Mouse (Mus musculus): ENCODE results near the gene Arhgap35.

Gene Arhgap35

DNA sequence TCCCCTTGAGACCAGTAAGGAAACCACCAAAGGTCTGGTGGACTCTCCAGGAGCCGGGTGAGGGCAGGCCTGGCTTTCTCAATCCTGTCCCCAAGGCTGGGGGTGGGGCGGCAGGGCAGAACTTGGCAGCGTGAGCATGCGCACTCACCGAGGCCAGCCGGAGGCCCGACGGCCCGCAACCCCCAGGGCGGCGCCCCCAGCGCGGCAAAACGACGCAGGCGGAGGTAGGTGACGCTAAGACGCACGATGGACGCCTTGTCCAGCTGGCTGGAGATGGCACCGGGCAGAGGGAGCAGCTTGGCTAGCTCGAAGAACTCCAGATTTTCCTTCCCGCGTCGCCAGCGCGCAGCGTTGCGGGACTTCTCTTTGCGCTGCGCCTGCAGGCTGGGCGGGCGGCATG is 140.3 kb downstream of the Arhgap35 start:
- ATAC-seq (ENCODE audit: insufficient number of reproducible peaks, low FRiP score, low TSS enrichment), result no peak

DNA sequence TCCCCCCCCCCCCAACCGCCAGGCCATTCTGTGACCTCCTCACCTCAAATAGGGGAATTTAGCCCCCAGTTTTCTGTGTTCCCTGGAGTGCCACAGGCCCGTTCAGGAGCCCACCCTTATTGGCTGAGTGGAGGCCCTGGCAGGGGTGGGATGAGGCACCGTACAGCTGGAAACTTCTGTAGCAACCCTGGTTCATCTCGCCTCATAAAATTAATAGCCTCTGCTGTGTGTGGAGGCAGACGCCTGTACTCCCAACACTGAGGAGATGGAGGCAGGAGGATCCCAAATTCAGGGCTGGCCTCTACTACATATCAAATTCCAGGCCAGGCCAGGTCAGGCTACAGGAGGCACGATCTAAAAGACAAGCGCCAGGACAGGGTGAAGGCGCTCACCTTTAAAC is 140.9 kb downstream of the Arhgap35 start:
- no peak for ATAC-seq (ENCODE audit: insufficient number of reproducible peaks, low FRiP score, low TSS enrichment)

DNA sequence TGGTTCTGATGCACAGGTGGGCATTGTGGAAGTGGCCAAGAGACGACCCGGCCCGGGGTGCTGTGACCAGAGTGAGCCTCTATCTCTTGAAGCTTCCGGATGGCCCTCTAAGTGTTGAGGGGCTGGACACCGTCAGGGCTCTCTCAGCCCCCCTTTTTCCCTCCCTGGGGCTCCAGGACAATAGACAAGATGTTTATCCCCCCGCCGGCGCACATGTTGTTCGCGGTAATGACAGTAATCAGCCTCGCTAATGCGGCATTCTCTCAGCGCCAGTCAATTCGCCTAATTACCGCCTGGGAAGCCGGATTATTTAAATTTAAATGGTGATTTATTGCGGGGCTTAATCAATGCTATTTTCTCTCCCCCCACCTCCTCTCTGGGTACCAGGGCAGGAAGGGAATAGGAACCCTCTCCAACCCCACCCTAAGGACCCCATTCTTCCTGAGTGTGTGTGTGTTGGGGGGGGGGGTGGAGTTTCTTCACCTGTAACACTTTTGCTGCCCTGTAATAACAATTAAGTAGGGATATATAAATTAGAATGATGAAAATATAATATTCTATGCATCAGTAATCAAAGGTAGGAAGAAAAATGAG is 142.6 kb downstream of the Arhgap35 start:
- ATAC-seq (ENCODE audit: insufficient number of reproducible peaks, low FRiP score, low TSS enrichment), result no peak

DNA sequence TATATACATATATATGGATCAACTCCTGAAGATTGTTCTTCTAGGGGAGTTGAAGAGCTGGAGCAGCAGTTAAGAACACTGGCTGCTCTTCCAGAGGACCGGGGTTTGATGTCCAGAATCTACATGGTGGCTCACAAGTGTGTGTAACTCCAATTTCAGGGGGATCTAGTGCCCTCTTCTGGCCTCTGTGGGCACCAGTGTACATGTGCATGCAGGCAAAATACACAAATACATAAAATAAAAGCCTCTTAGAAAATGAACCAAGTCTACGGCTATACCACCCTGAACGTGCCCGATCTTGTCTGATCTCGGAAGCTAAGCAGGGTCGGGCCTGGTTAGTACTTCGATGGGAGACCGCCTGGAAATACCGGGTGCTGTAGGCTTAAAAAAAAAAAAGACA is 143.2 kb downstream of the Arhgap35 start:
- ATAC-seq (ENCODE audit: insufficient number of reproducible peaks, low FRiP score, low TSS enrichment), result no peak

DNA sequence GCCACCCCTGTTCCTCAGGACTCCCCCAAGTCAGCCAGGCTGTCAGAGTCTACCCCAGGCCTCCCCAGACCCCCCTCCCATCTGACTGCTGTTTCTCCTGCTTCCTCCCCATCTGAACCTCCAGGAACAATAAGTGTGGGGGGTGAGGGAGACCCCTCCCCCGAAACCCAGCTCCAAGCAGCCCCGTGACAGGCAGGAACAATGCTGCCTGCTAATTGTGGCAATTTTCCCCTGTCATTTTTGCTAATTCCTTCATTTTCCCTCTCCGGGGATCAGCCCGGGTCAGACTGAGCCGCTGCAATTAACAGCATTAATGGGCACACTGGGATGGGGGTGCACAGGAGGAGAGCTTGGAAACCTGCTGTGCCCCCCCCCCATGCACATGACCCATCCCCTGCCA is 146.7 kb downstream of the Arhgap35 start:
- no peak for ATAC-seq (ENCODE audit: insufficient number of reproducible peaks, low FRiP score, low TSS enrichment)

DNA sequence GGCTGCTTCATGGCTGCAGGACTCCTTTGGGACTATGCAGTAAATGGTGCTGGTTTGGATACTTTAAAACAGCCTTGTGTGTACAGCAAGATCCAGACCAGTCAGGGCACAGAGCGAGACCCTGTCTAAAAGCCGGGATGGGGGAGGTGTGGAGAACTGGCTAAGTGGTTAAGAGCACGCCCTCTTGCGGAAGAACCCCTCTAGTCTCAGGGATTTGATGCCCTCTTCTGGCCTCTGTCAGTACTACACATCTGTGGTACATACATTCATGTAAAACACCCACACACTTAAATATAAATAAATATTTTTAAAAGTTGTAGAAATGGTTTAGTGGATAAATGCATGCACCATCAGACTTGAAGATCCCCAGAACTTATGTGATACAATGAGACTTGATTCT is 148.2 kb downstream of the Arhgap35 start:
- no peak for ATAC-seq (ENCODE audit: insufficient number of reproducible peaks, low FRiP score, low TSS enrichment)

DNA sequence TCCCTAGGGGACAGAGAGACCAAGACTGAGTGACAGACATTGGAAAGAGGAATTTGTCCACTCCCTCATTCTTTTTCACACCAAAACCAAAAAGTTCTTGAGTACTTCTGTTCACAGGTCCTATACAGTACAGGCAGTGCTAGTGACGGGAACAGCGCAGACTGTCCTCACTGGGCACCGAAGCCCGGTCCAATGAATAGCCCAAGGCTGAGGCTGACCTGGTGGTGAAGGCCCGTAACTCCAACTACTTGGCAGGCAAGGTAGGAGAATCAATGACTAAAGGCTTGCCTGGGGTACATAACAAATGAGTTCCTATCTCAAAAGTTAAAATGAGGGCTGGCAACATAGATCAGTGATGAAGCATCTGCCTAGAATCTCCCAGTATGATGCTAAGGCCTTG is 149.2 kb downstream of the Arhgap35 start:
- ATAC-seq (ENCODE audit: insufficient number of reproducible peaks, low FRiP score, low TSS enrichment), result no peak

DNA sequence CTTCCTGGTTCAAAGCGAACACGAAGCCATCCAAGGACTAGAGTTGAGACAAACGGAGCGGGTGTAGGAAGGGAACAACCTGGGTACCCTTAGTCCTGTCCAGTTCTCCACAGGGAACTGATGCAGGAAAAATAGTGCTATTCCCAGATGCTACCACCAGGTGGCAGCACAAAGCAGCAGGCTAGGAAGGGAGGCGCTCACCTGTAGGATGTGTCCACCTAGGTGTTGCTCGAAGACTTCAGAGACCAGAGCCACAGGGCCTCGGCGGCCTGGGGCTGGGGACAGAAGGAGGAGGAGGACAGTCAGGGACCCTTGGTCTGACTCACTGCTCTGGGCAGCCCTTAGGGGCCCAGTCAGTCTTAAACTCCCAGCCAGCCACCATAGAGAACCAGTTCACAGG is 149.6 kb downstream of the Arhgap35 start:
- 0 out of 2 replicates have a peak, but pooled peaks have one; percentile 50 for ATAC-seq (ENCODE audit: insufficient number of reproducible peaks, low FRiP score, low TSS enrichment)

DNA sequence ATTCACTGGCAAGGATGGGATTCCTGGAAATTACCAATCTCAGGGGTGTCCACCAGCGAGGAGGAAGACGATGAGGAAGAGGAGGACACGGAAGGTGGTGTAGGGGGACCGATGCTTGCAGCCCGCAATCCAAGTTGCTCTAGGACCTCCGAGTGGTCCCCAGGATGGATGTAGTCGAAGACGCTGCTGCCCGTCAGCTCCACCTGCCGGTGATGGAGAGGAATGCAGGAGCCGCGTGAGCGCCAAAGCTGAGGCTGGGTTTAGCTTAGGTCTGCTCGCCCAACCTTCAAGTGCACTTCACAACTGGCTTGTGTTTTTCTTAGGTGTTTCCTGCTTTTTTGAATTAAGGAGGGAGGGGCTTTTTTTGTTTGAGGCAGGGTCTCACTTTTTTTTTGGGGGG is 151.6 kb downstream of the Arhgap35 start:
- no peak for ATAC-seq (ENCODE audit: insufficient number of reproducible peaks, low FRiP score, low TSS enrichment)

DNA sequence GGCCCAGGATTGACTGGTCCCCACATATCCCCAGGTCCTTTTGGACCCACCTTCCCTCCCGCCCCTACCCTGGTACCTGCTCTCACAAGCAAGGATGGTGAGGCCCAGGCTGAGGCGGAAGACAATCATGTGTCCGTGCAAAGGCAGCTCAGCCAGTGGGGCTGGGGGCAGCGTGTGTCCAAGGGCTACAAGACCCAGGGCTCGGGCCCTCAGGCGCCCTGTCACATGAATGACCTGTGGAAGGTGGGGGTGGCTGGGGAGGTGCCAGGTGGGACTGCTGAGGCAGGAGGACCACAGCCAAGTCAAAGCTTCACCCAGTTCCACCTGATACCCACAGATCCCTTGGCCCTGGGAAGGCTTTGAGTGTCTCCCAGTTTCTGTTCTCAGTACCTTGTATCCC is 153.1 kb downstream of the Arhgap35 start:
- no peak for ATAC-seq (ENCODE audit: insufficient number of reproducible peaks, low FRiP score, low TSS enrichment)

DNA sequence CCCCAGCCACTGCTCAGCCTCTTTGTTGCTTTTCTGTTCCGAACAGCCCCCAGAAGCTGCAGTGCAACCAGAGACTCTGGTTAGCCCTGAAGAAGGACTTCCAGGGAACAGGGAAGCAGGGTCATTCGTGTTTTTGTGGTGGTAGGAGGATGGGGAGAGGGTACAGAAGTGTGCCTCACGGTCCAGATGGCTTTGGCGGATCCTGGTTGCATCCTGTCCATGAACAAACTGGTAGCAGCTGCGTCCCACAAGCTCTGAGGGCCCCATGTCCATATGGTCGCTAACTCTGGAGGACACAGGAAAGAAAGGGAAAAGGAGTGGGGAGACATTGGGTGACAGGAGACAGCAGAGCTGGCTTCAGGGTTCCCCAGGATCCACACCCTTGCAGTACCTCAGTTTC is 153.6 kb downstream of the Arhgap35 start:
- no peak for ATAC-seq (ENCODE audit: insufficient number of reproducible peaks, low FRiP score, low TSS enrichment)

DNA sequence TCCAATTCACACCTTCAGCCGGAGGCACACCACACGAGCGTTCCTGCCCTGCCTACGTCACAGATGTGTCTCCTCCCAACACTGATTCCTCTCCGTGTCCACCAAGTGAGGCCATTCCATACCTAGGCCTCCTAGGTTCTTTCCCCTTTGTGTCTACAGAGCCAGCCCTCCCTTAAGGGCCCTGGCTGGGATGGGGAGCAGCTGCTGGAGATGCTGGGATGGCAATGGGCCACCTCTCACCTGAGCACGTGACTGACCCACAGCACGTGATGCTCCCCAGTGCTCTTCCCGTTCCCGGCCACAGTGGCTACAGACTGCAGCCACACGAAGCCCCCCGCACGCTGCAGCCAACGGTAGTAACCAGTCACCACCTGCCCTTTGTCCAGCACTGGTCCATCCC is 154.2 kb downstream of the Arhgap35 start:
- ATAC-seq (ENCODE audit: insufficient number of reproducible peaks, low FRiP score, low TSS enrichment), result no peak

DNA sequence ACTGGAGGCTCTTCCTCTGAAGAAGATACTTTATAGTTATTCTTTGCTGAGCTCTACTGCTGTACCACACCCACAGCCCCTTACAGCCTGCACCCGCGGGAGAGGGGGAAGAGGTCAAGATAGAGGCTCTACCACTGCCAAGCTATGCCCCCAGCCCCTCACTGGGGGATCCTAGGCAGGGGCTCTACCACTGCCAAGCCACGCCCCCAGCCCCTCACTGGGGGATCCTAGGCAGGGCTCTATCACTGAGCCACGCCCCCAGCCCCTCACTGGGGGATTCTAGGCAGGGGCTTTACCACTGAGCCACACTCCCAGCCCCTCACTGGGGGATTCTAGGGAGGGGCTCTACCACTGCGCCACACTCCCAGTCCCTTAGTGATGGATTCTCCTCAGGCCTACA is 158.5 kb downstream of the Arhgap35 start:
- no peak for ATAC-seq (ENCODE audit: insufficient number of reproducible peaks, low FRiP score, low TSS enrichment)

DNA sequence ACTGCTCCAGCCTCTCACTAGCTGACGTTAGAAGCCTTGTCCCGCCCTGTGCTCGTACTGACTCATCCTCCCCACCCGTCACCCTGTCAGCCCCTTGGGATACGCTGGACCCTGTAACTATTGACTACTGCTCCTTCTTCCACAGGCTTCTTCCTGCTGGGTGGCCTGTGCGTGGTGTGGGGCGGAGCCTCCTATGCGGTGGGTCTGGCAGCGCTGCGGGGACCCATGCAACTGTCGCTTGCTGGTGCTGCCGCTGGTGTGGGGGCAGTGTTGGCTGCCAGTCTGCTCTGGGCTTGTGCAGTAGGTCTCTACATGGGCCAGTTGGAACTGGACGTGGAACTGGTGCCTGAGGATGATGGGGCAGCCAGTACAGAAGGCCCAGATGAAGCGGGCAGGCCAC is 159.8 kb downstream of the Arhgap35 start:
- ATAC-seq (ENCODE audit: insufficient number of reproducible peaks, low FRiP score, low TSS enrichment), result no peak

DNA sequence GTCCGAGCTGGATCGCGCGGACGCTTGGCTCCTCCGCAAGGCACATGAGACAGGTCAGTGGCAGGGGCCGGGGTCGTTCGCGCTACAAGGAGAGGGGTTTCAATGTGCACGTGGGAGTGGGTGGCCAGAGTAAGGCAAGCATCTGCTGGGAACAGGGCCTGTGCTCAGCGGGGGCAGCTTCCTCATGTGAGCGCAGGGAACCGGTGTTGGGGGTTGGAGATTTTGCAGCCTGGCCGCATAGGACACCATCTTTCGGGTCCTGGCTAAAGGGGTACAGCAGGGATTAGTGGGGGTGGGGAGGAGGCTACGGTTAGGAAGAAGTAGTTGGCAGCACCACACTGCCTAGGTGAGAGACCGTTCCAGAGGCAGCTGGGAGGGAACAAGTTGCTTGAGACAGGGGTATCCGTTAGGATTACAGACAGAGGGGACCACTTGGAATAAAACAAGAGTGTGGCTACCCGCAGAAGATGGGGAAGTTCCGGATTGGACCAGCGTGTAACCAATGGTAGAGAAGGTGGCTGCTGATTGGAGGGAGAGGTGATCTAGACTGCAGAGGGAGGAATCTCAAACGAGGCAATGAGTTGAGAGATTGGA is 161.6 kb downstream of the Arhgap35 start:
- peak; percentile 72 for ATAC-seq (ENCODE audit: insufficient number of reproducible peaks, low FRiP score, low TSS enrichment)

DNA sequence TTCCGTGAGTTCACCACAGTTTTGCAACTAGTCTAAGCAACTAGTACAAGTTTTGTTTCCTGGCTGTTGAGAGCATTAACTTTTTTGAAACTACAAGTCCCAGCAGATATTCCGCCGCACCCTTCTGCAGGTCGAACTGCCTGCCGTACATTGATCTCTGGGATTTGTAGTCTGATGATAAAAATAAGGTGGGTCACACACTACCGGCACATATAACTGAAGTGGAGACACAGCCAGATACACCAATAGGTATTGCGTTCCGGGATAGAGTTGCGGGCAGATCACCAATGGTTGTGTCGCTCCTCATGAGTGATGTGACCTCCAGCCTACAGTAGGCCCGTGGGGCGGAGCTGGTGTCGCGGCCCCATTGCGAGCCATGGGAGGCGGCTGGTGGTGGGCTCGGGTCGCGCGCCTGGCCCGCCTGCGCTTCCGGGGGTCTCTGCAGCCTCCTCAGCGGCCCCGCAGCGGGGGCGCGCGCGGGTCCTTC is 162.2 kb downstream of the Arhgap35 start, which contains the start of gene Tmem160:
Gene Tmem160, plus strand, starts transcription at position 193 of the 487 bp plus-strand sequence.
- peak; percentile 99 for ATAC-seq (ENCODE audit: insufficient number of reproducible peaks, low FRiP score, low TSS enrichment)

DNA sequence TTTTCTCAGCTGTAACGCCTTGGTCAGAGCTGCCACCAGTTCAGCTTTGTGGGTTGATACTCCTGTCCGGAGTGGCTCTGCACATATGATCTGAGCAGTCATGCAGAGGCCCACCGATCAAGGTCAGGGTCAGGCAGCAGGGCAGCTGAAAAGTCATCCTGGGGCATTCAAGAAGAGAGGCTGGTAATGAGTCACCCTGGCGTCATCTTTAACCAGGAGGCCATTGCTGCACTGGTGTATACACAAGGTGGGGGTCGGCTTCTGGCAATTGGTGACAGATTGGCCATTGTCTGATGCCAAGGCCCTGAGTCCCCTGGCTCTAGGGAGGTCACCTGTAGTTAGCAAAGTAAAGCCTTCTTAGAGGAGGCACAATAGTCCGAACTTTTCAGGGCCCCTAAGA is 163.1 kb downstream of the Arhgap35 start:
- no peak for ATAC-seq (ENCODE audit: insufficient number of reproducible peaks, low FRiP score, low TSS enrichment)

All from cerebellum, adult (tissue).